Mouse (Mus musculus) ES-E14 (cell line): ENCODE data around the gene Gm8439. TPM values are rescaled to one million over a fixed set of nuclear protein-coding genes. Genes with fewer than 3 reads are reported as not detected.
A peak's percentile ranks its signal among the peaks of the same experiment; 100 is the strongest.

Source experiments
- DNase-seq: peaks from one replicate; pipeline ENCODE4 v3.0.0-alpha.2; 2013; ENCODE audit warnings: low read depth, low spot score
- H3K27ac ChIP-seq: 2 replicates; pipeline ENCODE4 v1.5.1; 2012; ENCODE audit warnings: low read depth, mild to moderate bottlenecking, low read length, moderate library complexity, mixed read lengths; ENCODE audit not compliant: poor library complexity, insufficient read depth, severe bottlenecking
- H3K36me3 ChIP-seq: 2 replicates; pipeline ENCODE4 v1.6.1; 2012; ENCODE audit warnings: mild to moderate bottlenecking, low read length, moderate library complexity, mixed read lengths; ENCODE audit not compliant: control insufficient read depth, poor library complexity, insufficient read depth, severe bottlenecking
- H3K4me1 ChIP-seq, 2 experiments: fragments of 150-350 bp in 1 of 2; sonication (generic) in 1 of 2; 2 replicates each; pipeline ENCODE4 v1.6.1; 2012; ENCODE audit warnings: low read length in 2 of 2, mild to moderate bottlenecking in 1 of 2, mixed read lengths in 1 of 2; ENCODE audit not compliant: control insufficient read depth in 2 of 2, insufficient read depth in 2 of 2, poor library complexity in 1 of 2
- H3K4me3 ChIP-seq, 2 experiments: fragments of 150-350 bp in 1 of 2; sonication (generic) in 1 of 2; 2 replicates each; pipeline ENCODE4 v1.5.1; 2012; ENCODE audit warnings: low read length in 2 of 2, low read depth in 1 of 2, mild to moderate bottlenecking in 1 of 2, mixed read lengths in 1 of 2; ENCODE audit not compliant: insufficient read depth in 1 of 2, poor library complexity in 1 of 2, severe bottlenecking in 1 of 2
- H3K9ac ChIP-seq: 2 replicates; pipeline ENCODE4 v1.6.1; 2012; ENCODE audit warnings: low read depth, mild to moderate bottlenecking, low read length, mixed read lengths; ENCODE audit not compliant: poor library complexity, insufficient read depth, severe bottlenecking
- H3K9me3 ChIP-seq: fragments of 150-350 bp; sonication (generic); 2 replicates; pipeline ENCODE4 v1.6.1; 2012; ENCODE audit warnings: low read depth, mild to moderate bottlenecking, low read length; ENCODE audit not compliant: control insufficient read depth, insufficient read depth
- CHD2 ChIP-seq: IDR thresholded peaks from 2 replicates; pipeline ENCODE4 v1.6.1; 2014; ENCODE audit warnings: mild to moderate bottlenecking, low read depth, low read length, inconsistent platforms
- HCFC1 ChIP-seq: IDR thresholded peaks from 2 replicates; pipeline ENCODE4 v1.6.1; 2012; ENCODE audit warnings: low read length, inconsistent platforms, borderline replicate concordance; ENCODE audit not compliant: insufficient read depth
- MAFK ChIP-seq: IDR thresholded peaks from 2 replicates; pipeline ENCODE4 v1.6.1; 2014; ENCODE audit warnings: mild to moderate bottlenecking, low read depth, low read length, inconsistent platforms; ENCODE audit not compliant: insufficient read depth
- ZC3H11A ChIP-seq: IDR thresholded peaks from 2 replicates; pipeline ENCODE4 v1.6.1; 2012; ENCODE audit warnings: low read depth, mild to moderate bottlenecking, inconsistent platforms, low read length, borderline replicate concordance
- ZNF384 ChIP-seq: IDR thresholded peaks from 2 replicates; pipeline ENCODE4 v1.6.1; 2012; ENCODE audit warnings: low read depth, low read length, inconsistent platforms
- in situ Hi-C, 2 experiments: fragments of 600-800 bp; cut with MboI; formaldehyde crosslinking; loops; one replicate each; pipeline ENCODE4 v1.15.1; 2025; ENCODE audit warnings: low sequenced_read_pairs in 2 of 2, inconsistent platforms in 1 of 2; ENCODE audit not compliant: unreplicated experiment in 2 of 2
- total RNA-seq: library from RNA; depleted of rRNA; stranded (reverse); fragments of 300-350 nt; gene quantifications from 2 replicates; pipeline ENCODE4 v1.2.3, GENCODE M21; 2012

Gene Gm8439
- total RNA-seq, 1 experiment: not detected

GRCm38 (mm10) chr4:120613691-120614329 lies 25.3 kb downstream of the Gm8439 start:
- TF ChIP-seq CHD2 (no peak), MAFK (no peak), ZNF384 (no peak), ZC3H11A (no peak), HCFC1 (no peak)
- Histone ChIP-seq H3K4me1 (peaks cover 6 to 27% of the 10 kb centered on the region in 2 experiments; a peak in 3 of 4 replicates), H3K9ac (no peak overlapping the region), H3K9me3 (no peaks in the 10 kb centered on the region), H3K27ac (no peak overlapping the region), H3K4me3 (no peak overlapping the region), H3K36me3 (no peaks in the 10 kb centered on the region)
- DNase-seq: no peak
- in situ Hi-C loops: no loop called here

GRCm38 (mm10) chr4:120614644-120615043 lies 26.1 kb downstream of the Gm8439 start:
- no peak overlapping the region for H3K27ac ChIP-seq
- H3K4me3 ChIP-seq: no peak overlapping the region
- H3K36me3 ChIP-seq: no peaks in the 10 kb centered on the region
- TF ChIP-seq MAFK: no peak
- TF ChIP-seq ZNF384: no peak
- DNase-seq: no peak
- in situ Hi-C loops: no loop called here
- H3K4me1 ChIP-seq: peaks cover 6 to 27% of the 10 kb centered on the region in 2 experiments; a peak in 3 of 4 replicates
- no peaks in the 10 kb centered on the region for H3K9me3 ChIP-seq
- no peak overlapping the region for H3K9ac ChIP-seq

DNA sequence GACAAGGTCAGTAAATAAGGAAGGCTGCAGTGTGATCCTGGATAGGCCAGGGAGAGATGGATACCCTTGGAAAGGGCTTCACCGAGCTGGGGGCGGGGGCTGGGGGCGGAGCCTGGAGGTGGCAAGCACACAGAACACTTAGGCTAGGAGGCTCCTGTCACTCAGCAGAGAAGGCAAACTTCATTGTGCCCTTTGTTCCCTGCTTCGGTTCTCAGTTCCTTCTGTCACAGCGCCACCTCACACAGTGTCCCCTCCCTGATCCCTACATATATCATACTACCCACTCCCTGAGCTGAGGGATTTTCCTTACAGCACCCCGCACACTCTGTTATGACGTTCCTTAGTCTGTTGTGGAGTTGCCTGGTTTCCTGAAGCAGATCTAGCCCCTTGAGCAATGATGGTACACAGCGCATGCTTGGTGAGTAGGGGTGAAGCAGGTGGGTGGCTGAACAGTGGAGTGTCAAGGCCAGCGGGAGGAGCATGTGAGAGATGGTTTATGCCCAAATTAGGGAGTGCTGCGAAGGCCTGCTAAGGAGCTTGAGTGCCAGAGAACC lies 27.1 kb downstream of the Gm8439 start:
- peak; percentile 65 for DNase-seq
- Histone ChIP-seq H3K9ac (no peak overlapping the region; the same call in 1 of the 2 replicates), H3K36me3 (no peaks in the 10 kb centered on the region), H3K4me3 (peak overlapping the region in 1 of 2 experiments; percentile 21; a peak in 1 of 4 replicates), H3K4me1 (peaks cover 3 to 27% of the 10 kb centered on the region in 2 experiments; a peak in 3 of 4 replicates), H3K27ac (peak overlapping the region; percentile 69), H3K9me3 (no peaks in the 10 kb centered on the region)
- TF ChIP-seq HCFC1: no peak
- no peak for TF ChIP-seq MAFK
- no peak for TF ChIP-seq ZNF384
- no peak for TF ChIP-seq CHD2
- no peak for TF ChIP-seq ZC3H11A
- in situ Hi-C loops: no loop called here

GRCm38 (mm10) chr4:120616199-120617025 lies 27.9 kb downstream of the Gm8439 start:
- H3K27ac ChIP-seq: peak overlapping the region; percentile 42; the same call in 1 of the 2 replicates
- no peak for DNase-seq

More at GRCm38 (mm10) chr4:120616199-120617025, 27.9 kb downstream of the Gm8439 start:
- H3K4me1 ChIP-seq: peaks cover 3 to 25% of the 10 kb centered on the region in 2 experiments; a peak in 3 of 4 replicates
- in situ Hi-C loops: no loop called here
- H3K9ac ChIP-seq: no peak overlapping the region; the same call in 1 of the 2 replicates
- TF ChIP-seq MAFK (no peak), CHD2 (no peak), HCFC1 (no peak), ZNF384 (no peak), ZC3H11A (no peak)
- no peak overlapping the region for H3K4me3 ChIP-seq
- no peaks in the 10 kb centered on the region for H3K9me3 ChIP-seq
- no peaks in the 10 kb centered on the region for H3K36me3 ChIP-seq
